Comparison of ENCODE assay signal across 9 mouse cellular contexts in the genomic region with DNA sequence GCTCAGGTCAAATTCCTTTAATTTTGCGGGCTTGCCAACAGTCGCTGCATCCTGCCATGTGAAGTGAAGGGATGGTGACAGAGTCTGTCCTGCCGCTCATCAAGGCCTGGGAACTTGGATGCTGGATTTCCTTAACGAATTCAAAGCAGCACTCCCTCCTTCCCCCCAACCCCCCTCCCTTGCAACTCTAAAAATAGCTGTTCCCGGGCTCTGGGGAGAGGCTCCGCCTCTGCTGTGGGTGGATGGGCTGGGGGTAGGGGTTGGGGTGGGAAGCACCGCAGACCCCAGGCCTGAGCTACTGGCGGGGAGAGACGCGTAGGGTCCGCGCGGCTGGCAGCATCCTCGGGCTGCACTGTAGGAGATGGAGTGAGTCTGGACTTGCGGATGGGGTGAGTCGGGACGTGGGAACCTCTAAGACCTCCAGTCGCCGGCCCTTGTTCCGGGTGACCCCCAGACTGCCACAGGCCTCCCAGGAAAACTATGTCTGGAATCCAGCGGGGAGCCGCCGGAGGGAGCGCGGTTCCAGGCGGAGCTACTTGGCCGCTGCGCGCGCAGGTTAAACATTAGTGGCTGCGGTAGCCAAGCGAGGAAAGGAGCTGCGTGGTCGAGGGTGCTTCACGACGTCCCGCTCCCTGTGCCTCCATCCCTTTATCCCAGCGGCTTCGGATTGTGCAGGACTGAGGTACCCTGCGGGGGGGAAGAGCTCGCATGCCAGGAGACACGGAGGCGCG. TPM values are rescaled to one million over a fixed set of nuclear protein-coding genes. Genes with fewer than 3 reads are reported as not detected.
DNase-seq lines count a peak whose midpoint lies in the region; ATAC-seq lines count a peak whose summit lies in the region.
"Had no signal": no experiment of that assay in that cellular context is flagged by ENCODE, and none has a peak within 500 bp of the region (broad histone marks: within the 10 kb centered on the region; RNA-seq: fewer than 3 reads in every experiment).

Dzip1l (plus strand) TSS at position 216 of the 731 bp plus-strand sequence.

- ATAC-seq in hindbrain, embryonic 12.5 days (ENCODE audit: low FRiP score): peak; percentile 93
- no peak for ATAC-seq in erythroid progenitor cell, adult 5-6 weeks (replicated peaks; ENCODE audit: low FRiP score, poor library complexity, severe bottlenecking)

- H3K4me1 ChIP-seq in hindbrain, embryonic 12.5 days: peaks cover 33% of the 10 kb centered on the region

- H3K9me3 ChIP-seq in hindbrain, embryonic 12.5 days (replicated peaks): no peaks in the 10 kb centered on the region

- peak within 1 kb of the TSS; percentile 78 for H3K4me2 ChIP-seq in hindbrain, embryonic 12.5 days (replicated peaks)

- DNase-seq in adipocyte (ENCODE audit: low spot score): peak; percentile 29
- peak; percentile 75 to 82 for DNase-seq in cerebellum, postnatal 14 days
- DNase-seq in frontal cortex, postnatal 25 days (ENCODE audit: low spot score in 2 of 2): peak; percentile 56 to 62
- DNase-seq in layer of hippocampus, postnatal 36 days: peak; percentile 68 to 79
- peak; percentile 90 for DNase-seq in lung, postnatal 10 days
- DNase-seq in right cerebral cortex, postnatal 10 days (ENCODE audit: low spot score in 2 of 2): peak; percentile 86 to 89

- no peaks in the 10 kb centered on the region for H3K36me3 ChIP-seq in hindbrain, embryonic 12.5 days

- no peaks in the 10 kb centered on the region for H3K27me3 ChIP-seq in hindbrain, embryonic 12.5 days

- peak within 1 kb of the TSS; percentile 66 for H3K9ac ChIP-seq in hindbrain, embryonic 12.5 days

- under 1% methylated on average over 44 of the region's 44 CpGs for WGBS in hindbrain, embryonic 12.5 days

- H3K4me3 ChIP-seq in hindbrain, embryonic 12.5 days: peak within 1 kb of the TSS; percentile 52

- peak within 1 kb of the TSS; percentile 70 for H3K27ac ChIP-seq in hindbrain, embryonic 12.5 days

RNA-seq across cellular contexts. Expression of gene Dzip1l, which starts in this region (rescaled TPM):
- polyA plus RNA-seq in hindbrain, embryonic 12.5 days (2016; fragmentation: Nextera tagmentation; extraction: Ambion mirVana): 16.9 and 18.6 TPM in 2 replicates
- 10 to 100 TPM; 19.7 to 28.6 TPM for total RNA-seq in layer of hippocampus, postnatal 36 days (2021)
- total RNA-seq in erythroid progenitor cell, adult 5-6 weeks (2015; ENCODE audit: low replicate concordance): not detected in 2 replicates
- total RNA-seq in erythroid progenitor cell, adult 5-6 weeks (2017; ENCODE audit: low replicate concordance): not detected in 2 replicates
- total RNA-seq: common myeloid progenitor, adult 5-6 weeks had no signal

Comparison
In these comparisons a context has a peak if more than half of its experiments do, and no peak if none do; other contexts are left out.
1. RNA of gene Dzip1l (total RNA-seq): 19.7 to 28.6 TPM in layer of hippocampus, postnatal 36 days; not detected in erythroid progenitor cell, adult 5-6 weeks; every median in the first group is over 10 times any median in the second.
2. DNase-seq: peak in every context shown above with its lines; median percentile 90 in lung, postnatal 10 days; 88 in right cerebral cortex, postnatal 10 days; 78 in cerebellum, postnatal 14 days; 74 in layer of hippocampus, postnatal 36 days; 59 in frontal cortex, postnatal 25 days; 29 in adipocyte.